Mouse (Mus musculus) 416B (cell line): ENCODE results near the gene Mrln.

Experiments used
- DNase-seq: peaks from one replicate; pipeline ENCODE4 v3.0.0; 2011; ENCODE audit warnings: low read depth

Mrln gene

DNA sequence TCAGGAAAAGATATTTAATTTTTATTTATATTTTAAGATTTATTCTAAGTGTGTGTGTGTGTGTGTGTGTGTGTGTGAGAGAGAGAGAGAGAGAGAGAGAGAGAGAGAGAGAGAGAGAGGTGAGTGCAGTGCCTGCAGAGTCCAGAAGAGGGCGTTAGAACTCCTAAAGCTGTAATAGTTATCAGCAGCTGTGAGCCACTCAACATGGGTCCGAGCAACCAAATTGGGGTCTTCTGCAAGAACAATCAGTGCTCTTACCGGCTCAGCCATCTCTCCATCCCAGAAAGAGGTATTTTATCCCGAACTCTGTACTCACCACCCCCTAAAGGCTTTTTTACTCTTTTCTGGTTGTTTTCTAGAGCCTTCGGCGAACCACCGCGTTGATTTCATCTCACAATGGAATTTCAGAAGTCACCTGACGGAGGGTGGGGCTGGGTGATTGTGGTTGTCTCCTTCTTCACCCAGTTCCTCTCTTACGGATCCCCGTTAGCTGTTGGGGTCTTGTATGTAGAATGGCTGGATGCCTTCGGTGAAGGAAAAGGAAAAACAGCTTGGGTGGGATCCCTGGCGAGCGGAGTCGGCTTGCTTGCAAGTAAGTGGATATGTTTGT is 51.2 kb downstream of the Mrln start:
- DNase-seq, result no peak

- DNase-seq, result peak; percentile 88
These were observed 52.6 kb downstream of the Mrln start for GRCm38 (mm10) chr10:70257029-70257428.

DNA sequence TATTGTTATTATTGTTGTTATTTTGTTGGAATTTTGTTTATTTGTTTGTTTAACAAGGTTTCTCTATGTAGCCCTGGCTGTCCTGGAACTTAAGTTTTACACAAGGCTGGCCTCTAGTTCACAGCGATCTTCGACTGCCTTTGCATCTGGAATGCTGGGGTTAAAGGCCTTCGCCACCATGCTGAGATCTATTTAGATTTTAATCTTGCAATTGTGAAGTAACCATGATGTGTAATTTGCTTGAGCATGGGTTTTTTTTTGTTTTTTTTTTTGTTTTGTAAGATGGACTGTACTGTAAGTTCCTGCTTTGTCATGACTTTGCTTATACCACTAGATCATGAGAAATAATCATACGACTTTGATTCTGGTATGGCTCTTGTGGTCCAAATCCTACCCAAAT is 56.4 kb downstream of the Mrln start:
- peak; percentile 16 for DNase-seq

GRCm38 (mm10) chr10:70262051-70262450 is 57.6 kb downstream of the Mrln start:
- DNase-seq, result no peak

DNA sequence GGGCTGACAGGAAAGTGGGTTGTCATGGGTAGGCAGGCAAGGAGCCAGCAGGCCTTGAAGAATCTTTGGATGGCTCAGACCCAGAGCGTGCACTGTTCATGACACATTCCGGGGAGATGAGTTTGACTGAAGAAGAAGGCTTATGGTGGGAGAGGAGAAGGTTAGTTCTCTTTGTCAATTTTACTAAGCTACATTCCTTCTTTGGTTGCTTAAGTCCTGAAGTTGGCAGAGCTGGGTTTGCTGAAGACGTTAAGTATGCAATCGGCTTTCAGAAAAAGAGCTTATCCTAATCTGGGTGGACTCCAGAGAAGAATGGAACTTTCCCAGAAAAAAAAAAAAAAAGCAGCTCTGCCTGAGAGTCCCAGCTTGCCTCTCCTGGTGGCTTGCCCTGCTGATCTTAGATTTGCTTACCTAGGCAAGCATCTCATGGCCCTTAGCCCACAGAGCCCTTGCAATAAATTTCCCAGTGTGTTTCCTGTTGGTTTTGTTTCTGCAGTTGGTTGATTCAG is 59.3 kb downstream of the Mrln start:
- DNase-seq, result no peak

DNA sequence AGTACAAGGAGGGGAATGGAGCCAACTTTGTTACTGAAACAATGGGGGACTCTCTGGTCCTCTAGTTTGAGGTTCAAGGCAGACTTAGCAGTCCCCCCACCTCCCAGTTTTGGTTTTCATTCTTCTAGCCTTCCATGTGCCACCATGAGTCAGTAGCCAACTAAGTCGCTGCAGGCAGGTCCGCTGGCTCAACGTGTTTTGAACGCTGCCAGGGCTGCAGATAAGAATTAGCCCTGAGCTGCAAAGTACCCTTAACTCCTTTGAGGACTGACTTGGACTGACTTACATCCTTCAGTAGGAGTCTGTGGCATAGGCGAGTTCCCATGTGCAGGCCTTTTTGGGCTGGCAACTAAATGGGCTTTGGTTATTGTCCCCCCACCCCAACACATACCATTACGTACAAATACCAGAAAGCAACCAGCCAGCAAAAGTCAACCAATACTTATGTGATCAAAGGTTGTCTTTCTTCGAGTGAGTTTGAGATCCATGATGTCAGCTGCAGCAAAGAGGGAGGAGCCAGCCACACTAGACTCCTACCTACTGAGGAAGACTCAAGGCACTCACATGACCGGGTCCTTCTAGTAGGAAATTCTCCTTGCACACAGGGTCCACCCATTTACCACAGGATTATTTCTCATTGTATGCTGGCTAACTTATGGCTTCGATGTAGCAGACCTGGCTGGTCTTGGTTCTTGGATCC is 60.0 kb downstream of the Mrln start:
- DNase-seq, result no peak

DNA sequence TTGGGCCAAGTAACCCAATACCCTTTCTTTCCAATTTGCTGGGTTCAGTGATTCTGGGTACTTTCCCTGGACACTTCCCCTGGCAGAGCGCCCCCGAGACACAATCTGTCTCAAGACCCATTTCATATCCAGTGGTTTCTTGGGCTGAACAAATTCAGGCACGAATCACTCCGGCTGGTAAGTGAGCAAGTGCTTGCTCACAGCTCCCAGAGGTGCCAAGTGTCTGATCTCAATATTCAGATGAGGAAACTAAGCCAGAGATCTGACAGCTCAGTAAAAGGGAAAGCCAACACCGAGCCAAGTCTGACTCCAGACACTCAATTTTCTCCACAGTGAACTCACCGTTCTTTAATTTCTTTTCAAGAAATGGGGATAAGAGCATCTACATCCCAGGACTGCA is 62.0 kb downstream of the Mrln start:
- no peak for DNase-seq

DNA sequence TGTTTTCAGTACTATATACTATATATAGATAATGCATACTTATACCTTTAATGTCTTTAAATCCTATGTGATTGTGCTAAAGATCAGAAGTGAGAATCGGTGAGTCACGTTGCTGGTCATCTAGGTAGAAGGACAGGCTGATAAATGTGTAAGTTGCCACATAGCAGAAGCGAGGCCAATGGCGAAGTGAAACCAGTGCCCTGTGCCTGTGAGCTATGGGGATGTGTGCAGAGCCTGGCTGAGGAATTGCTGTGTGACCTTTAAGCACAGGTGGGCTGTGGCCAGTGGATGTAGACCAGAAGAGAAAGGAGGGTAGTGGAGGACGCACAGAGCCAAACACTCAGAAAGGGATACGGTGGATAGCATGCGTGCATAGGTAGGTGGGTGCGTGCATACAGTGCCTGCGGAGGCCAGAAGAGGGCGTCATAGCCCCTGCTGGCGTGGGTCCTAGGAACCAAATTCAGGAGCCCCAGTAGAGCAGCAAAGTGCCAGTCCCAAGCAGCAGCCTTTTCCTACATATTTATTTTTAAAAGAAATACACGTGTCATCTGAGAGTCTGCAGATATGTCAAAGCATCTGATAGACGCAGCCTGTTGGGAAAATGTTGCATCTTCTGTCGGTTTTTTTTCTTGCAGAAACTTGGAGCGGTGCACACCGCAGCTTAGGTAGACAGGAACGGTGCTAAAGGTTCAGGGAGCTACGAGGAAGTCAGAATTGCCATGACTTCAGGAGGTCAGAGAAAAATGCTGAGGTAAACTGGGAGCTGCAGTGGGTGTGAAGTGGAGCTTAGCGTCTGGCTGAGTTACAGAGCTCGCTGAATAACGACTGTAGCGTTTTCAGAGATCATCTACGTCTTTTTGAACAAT is 64.3 kb downstream of the Mrln start:
- no peak for DNase-seq
